Comparison of ENCODE assay signal across 12 mouse cellular contexts in genomic region chr2:172739529-172739928, GRCm38 (mm10).
DNase-seq lines count a peak whose midpoint lies in the region; ATAC-seq and TF ChIP-seq lines count a peak whose summit lies in the region.
"Had no signal": no experiment of that assay in that cellular context is flagged by ENCODE, and none has a peak within 500 bp of the region (broad histone marks: within the 10 kb centered on the region; RNA-seq: fewer than 3 reads in every experiment).

No protein-coding gene starts in this region.

- no peaks in the 10 kb centered on the region for H3K36me3 ChIP-seq in heart, embryonic 13.5 days
- no peaks in the 10 kb centered on the region for H3K36me3 ChIP-seq in midbrain, embryonic 10.5 days
- H3K36me3 ChIP-seq in midbrain, embryonic 15.5 days (replicated peaks): no peaks in the 10 kb centered on the region
- no peaks in the 10 kb centered on the region for H3K36me3 ChIP-seq in embryonic facial prominence, embryonic 12.5 days
- no peaks in the 10 kb centered on the region for H3K36me3 ChIP-seq in limb, embryonic 14.5 days (ENCODE audit: control insufficient read depth, insufficient read depth, low read length)
- H3K36me3 ChIP-seq: forebrain, embryonic 12.5 days had no signal

- H3K4me1 ChIP-seq in heart, embryonic 13.5 days: peaks cover 8% of the 10 kb centered on the region; the same call in 1 of the 2 replicates
- H3K4me1 ChIP-seq in midbrain, embryonic 10.5 days: peaks cover 24% of the 10 kb centered on the region
- no peaks in the 10 kb centered on the region for H3K4me1 ChIP-seq in midbrain, embryonic 15.5 days
- H3K4me1 ChIP-seq in embryonic facial prominence, embryonic 12.5 days: peaks cover 16% of the 10 kb centered on the region; the same call in 1 of the 2 replicates
- peaks cover 8% of the 10 kb centered on the region; the same call in 1 of the 2 replicates for H3K4me1 ChIP-seq in limb, embryonic 14.5 days (ENCODE audit: control insufficient read depth, insufficient read depth, low read length)

- no peak overlapping the region for H3K4me3 ChIP-seq in heart, embryonic 13.5 days
- no peak overlapping the region; the same call in 1 of the 2 replicates for H3K4me3 ChIP-seq in midbrain, embryonic 10.5 days
- no peak overlapping the region for H3K4me3 ChIP-seq in midbrain, embryonic 15.5 days
- H3K4me3 ChIP-seq in embryonic facial prominence, embryonic 12.5 days: no peak overlapping the region
- H3K4me3 ChIP-seq in limb, embryonic 14.5 days (replicated peaks; ENCODE audit: low read length): no peak overlapping the region
- H3K4me3 ChIP-seq: forebrain, embryonic 12.5 days had no signal

- no peak overlapping the region for H3K9ac ChIP-seq in heart, embryonic 13.5 days
- H3K9ac ChIP-seq in midbrain, embryonic 15.5 days: no peak overlapping the region
- H3K9ac ChIP-seq in embryonic facial prominence, embryonic 12.5 days: no peak overlapping the region; the same call in 1 of the 2 replicates
- no peak overlapping the region for H3K9ac ChIP-seq in limb, embryonic 14.5 days (ENCODE audit: low read depth, low read length, severe bottlenecking)
- H3K9ac ChIP-seq: forebrain, embryonic 12.5 days had no signal

- no peaks in the 10 kb centered on the region for H3K9me3 ChIP-seq in heart, embryonic 13.5 days
- no peaks in the 10 kb centered on the region; the same call in 1 of the 2 replicates for H3K9me3 ChIP-seq in midbrain, embryonic 10.5 days (replicated peaks)
- no peaks in the 10 kb centered on the region for H3K9me3 ChIP-seq in midbrain, embryonic 15.5 days
- H3K9me3 ChIP-seq in embryonic facial prominence, embryonic 12.5 days: no peaks in the 10 kb centered on the region
- no peaks in the 10 kb centered on the region for H3K9me3 ChIP-seq in limb, embryonic 14.5 days (ENCODE audit: control insufficient read depth, low read length)
- H3K9me3 ChIP-seq: forebrain, embryonic 12.5 days had no signal

- WGBS in heart, embryonic 13.5 days: 16% methylated on average over 19 of the region's 19 CpGs
- 8% methylated on average over 19 of the region's 19 CpGs for WGBS in midbrain, embryonic 10.5 days
- 13% methylated on average over 19 of the region's 19 CpGs for WGBS in midbrain, embryonic 15.5 days
- 5% methylated on average over 19 of the region's 19 CpGs for WGBS in embryonic facial prominence, embryonic 12.5 days
- 5% methylated on average over 19 of the region's 19 CpGs for WGBS in limb, embryonic 14.5 days

- H3K4me2 ChIP-seq in heart, embryonic 13.5 days: 0 out of 2 replicates have a peak overlapping the region, but pooled peaks have one; percentile 9
- no peak overlapping the region for H3K4me2 ChIP-seq in midbrain, embryonic 15.5 days
- peak overlapping the region; percentile 33 for H3K4me2 ChIP-seq in embryonic facial prominence, embryonic 12.5 days (replicated peaks)
- H3K4me2 ChIP-seq in limb, embryonic 14.5 days (replicated peaks; ENCODE audit: low read depth, low read length, severe bottlenecking): peak overlapping the region; percentile 1; the same call in 1 of the 2 replicates
- H3K4me2 ChIP-seq: forebrain, embryonic 12.5 days; midbrain, embryonic 11.5 days had no signal

- peaks cover 73% of the 10 kb centered on the region for H3K27me3 ChIP-seq in heart, embryonic 13.5 days (replicated peaks)
- H3K27me3 ChIP-seq in midbrain, embryonic 10.5 days (ENCODE audit: low read depth, poor library complexity, severe bottlenecking): peaks cover 89% of the 10 kb centered on the region
- peaks cover 75% of the 10 kb centered on the region for H3K27me3 ChIP-seq in midbrain, embryonic 15.5 days (replicated peaks)
- peaks cover 52% of the 10 kb centered on the region for H3K27me3 ChIP-seq in embryonic facial prominence, embryonic 12.5 days
- H3K27me3 ChIP-seq in limb, embryonic 14.5 days (ENCODE audit: control insufficient read depth, insufficient read depth, low read length): peaks cover 8% of the 10 kb centered on the region; the same call in 1 of the 2 replicates

- intact Hi-C loops in heart, postnatal 10 days (cut with DNase I): no loop called here

- ATAC-seq in heart, embryonic 13.5 days (ENCODE audit: extremely low read depth, insufficient number of reproducible peaks, low FRiP score, low TSS enrichment): no peak
- no peak for ATAC-seq in midbrain, embryonic 15.5 days (replicated peaks)
- ATAC-seq in embryonic facial prominence, embryonic 12.5 days (ENCODE audit: insufficient number of reproducible peaks, insufficient read depth, low FRiP score, low TSS enrichment): no peak
- no peak for ATAC-seq in limb, embryonic 14.5 days (ENCODE audit: low FRiP score, low read depth)
- ATAC-seq: intestine, embryonic 16.5 days had no signal

- H3K27ac ChIP-seq in heart, embryonic 13.5 days (replicated peaks): no peak overlapping the region
- H3K27ac ChIP-seq in midbrain, embryonic 10.5 days (replicated peaks): no peak overlapping the region
- no peak overlapping the region for H3K27ac ChIP-seq in midbrain, embryonic 15.5 days
- peak overlapping the region; percentile 7 for H3K27ac ChIP-seq in embryonic facial prominence, embryonic 12.5 days
- no peak overlapping the region for H3K27ac ChIP-seq in limb, embryonic 14.5 days (replicated peaks; ENCODE audit: low read depth, low read length)
- H3K27ac ChIP-seq: forebrain, embryonic 12.5 days had no signal

- DNase-seq in heart, postnatal 10 days: no peak
- DNase-seq in midbrain, embryonic 10.5 days (ENCODE audit: low spot score): peak; percentile 28
- DNase-seq in limb, embryonic 14.5 days (ENCODE audit: low spot score): no peak
- DNase-seq in layer of hippocampus, postnatal 25 days (ENCODE audit: extremely low spot score in 1 of 2, low spot score in 1 of 2): no peak
- DNase-seq in right cerebral cortex, postnatal 25 days: no peak
- DNase-seq: B cell, adult 2 months had no signal

- no peak for TF ChIP-seq POLR2A in limb, embryonic 14.5 days (IDR thresholded peaks at IDR 0.05; ENCODE audit: borderline replicate concordance, extremely low read depth, insufficient read depth, insufficient read length)
